Mouse (Mus musculus) C2C12 (cell line): ENCODE data around the gene Ano3. TPM values are rescaled to one million over a fixed set of nuclear protein-coding genes. Genes with fewer than 3 reads are reported as not detected.

Source experiments
- H3K27me3 ChIP-seq: one replicate; pipeline ENCODE4 v1.6.1; 2011; ENCODE audit not compliant: control insufficient read depth, insufficient read depth, insufficient read length
- H3K36me3 ChIP-seq: one replicate; pipeline ENCODE4 v1.6.1; 2011; ENCODE audit not compliant: control insufficient read depth, insufficient read depth
- H3K4me3 ChIP-seq: one replicate; pipeline ENCODE4 v1.5.1; 2011; ENCODE audit warnings: mild to moderate bottlenecking, control low read depth; ENCODE audit not compliant: poor library complexity, insufficient read depth, severe bottlenecking
- H3K79me2 ChIP-seq: one replicate; pipeline ENCODE4 v1.6.1; 2011; ENCODE audit not compliant: control insufficient read depth, insufficient read depth
- H3K79me3 ChIP-seq: one replicate; pipeline ENCODE4 v1.6.1; 2011; ENCODE audit warnings: low read depth, control low read depth
- H3ac ChIP-seq: one replicate; pipeline ENCODE3; 2011; ENCODE audit warnings: low read depth; ENCODE audit not compliant: control insufficient read depth, insufficient read length
- CEBPB ChIP-seq: IDR thresholded peaks from one replicate; pipeline ENCODE4 v1.6.1; 2011; ENCODE audit warnings: low read depth, mild to moderate bottlenecking, control low read depth, moderate library complexity
- CTCF ChIP-seq: IDR thresholded peaks from one replicate; pipeline ENCODE4 v1.5.1; 2011; ENCODE audit not compliant: control insufficient read depth, insufficient read depth, insufficient read length
- FOSL1 ChIP-seq: IDR thresholded peaks from one replicate; pipeline ENCODE4 v1.8.0; 2011; ENCODE audit warnings: mild to moderate bottlenecking, low read length; ENCODE audit not compliant: poor library complexity, insufficient read depth, severe bottlenecking
- MAX ChIP-seq: IDR thresholded peaks from one replicate; pipeline ENCODE4 v1.6.1; 2011; ENCODE audit warnings: mild to moderate bottlenecking, control low read depth
- MYOD1 ChIP-seq: IDR thresholded peaks from one replicate; pipeline ENCODE4 v1.6.1; 2011; ENCODE audit warnings: low read depth; ENCODE audit not compliant: control insufficient read depth, insufficient read length
- MYOG ChIP-seq: IDR thresholded peaks from one replicate; pipeline ENCODE4 v1.6.1; 2011; ENCODE audit not compliant: control insufficient read depth, insufficient read length; ENCODE audit errors: extremely low read depth
- USF1 ChIP-seq: IDR thresholded peaks from one replicate; pipeline ENCODE4 v1.6.1; 2011; ENCODE audit warnings: low read depth, mild to moderate bottlenecking, control low read depth, moderate library complexity
- polyA plus RNA-seq: library from polyadenylated mRNA; unstranded; fragments of >200 nt; fragmentation: generic; extraction: Trizol; gene quantifications from one replicate; pipeline ENCODE4 v1.2.1, GENCODE M21; 2012; ENCODE audit warnings: missing spikeins

The Ano3 gene
- polyA plus RNA-seq, 1 experiment, result 0.04 TPM

GRCm38 (mm10) chr2:110970158-110970557, 19.4 kb upstream of the Ano3 start:
- H3K4me3 ChIP-seq, result no peak overlapping the region
- H3ac ChIP-seq, result no peak overlapping the region
- H3K27me3 ChIP-seq, result no peaks in the 10 kb centered on the region
- H3K36me3 ChIP-seq, result no peaks in the 10 kb centered on the region
- H3K79me2 ChIP-seq, result no peaks in the 10 kb centered on the region
- TF ChIP-seq MAX (no peak), USF1 (no peak)
- no peaks in the 10 kb centered on the region for H3K79me3 ChIP-seq

GRCm38 (mm10) chr2:110965398-110965797, 14.7 kb upstream of the Ano3 start:
- Histone ChIP-seq H3K79me2 (no peaks in the 10 kb centered on the region), H3K4me3 (no peak overlapping the region), H3K79me3 (no peaks in the 10 kb centered on the region), H3K36me3 (no peaks in the 10 kb centered on the region), H3K27me3 (no peaks in the 10 kb centered on the region), H3ac (no peak overlapping the region)
- no peak for TF ChIP-seq MYOG
- TF ChIP-seq MAX, result no peak
- no peak for TF ChIP-seq USF1
- TF ChIP-seq MYOD1, result no peak
- no peak for TF ChIP-seq FOSL1
- TF ChIP-seq CTCF, result no peak
- no peak for TF ChIP-seq CEBPB

GRCm38 (mm10) chr2:110950432-110950803, 305 bp downstream of the Ano3 start:
- Histone ChIP-seq H3K36me3 (no peaks in the 10 kb centered on the region), H3K4me3 (no peak overlapping the region), H3K79me2 (no peaks in the 10 kb centered on the region), H3K27me3 (no peaks in the 10 kb centered on the region), H3ac (no peak overlapping the region), H3K79me3 (no peaks in the 10 kb centered on the region)
- no peak for TF ChIP-seq USF1
- no peak for TF ChIP-seq MAX
- no peak for TF ChIP-seq MYOD1
- TF ChIP-seq MYOG, result no peak
- no peak for TF ChIP-seq CTCF
- TF ChIP-seq CEBPB, result no peak
- no peak for TF ChIP-seq FOSL1

GRCm38 (mm10) chr2:110949679-110950431, 868 bp downstream of the Ano3 start:
- Histone ChIP-seq H3K79me3 (no peaks in the 10 kb centered on the region), H3K4me3 (peak overlapping the region; percentile 2), H3K79me2 (no peaks in the 10 kb centered on the region), H3K27me3 (no peaks in the 10 kb centered on the region), H3K36me3 (no peaks in the 10 kb centered on the region), H3ac (no peak overlapping the region)
- TF ChIP-seq MAX, result no peak
- no peak for TF ChIP-seq USF1
- TF ChIP-seq FOSL1, result no peak

- H3ac ChIP-seq, result no peak overlapping the region
Observed at GRCm38 (mm10) chr2:110945171-110945570, 5.6 kb downstream of the Ano3 start.

GRCm38 (mm10) chr2:110935691-110936090, 15.0 kb downstream of the Ano3 start:
- Histone ChIP-seq H3K27me3 (no peaks in the 10 kb centered on the region), H3ac (no peak overlapping the region), H3K36me3 (no peaks in the 10 kb centered on the region), H3K79me3 (no peaks in the 10 kb centered on the region), H3K79me2 (no peaks in the 10 kb centered on the region), H3K4me3 (no peak overlapping the region)
- TF ChIP-seq MYOD1 (no peak), FOSL1 (no peak), MAX (no peak), CTCF (no peak), MYOG (no peak), CEBPB (no peak), USF1 (no peak)

More at GRCm38 (mm10) chr2:110945171-110945570, 5.6 kb downstream of the Ano3 start:
- no peak overlapping the region for H3K4me3 ChIP-seq
- H3K36me3 ChIP-seq, result no peaks in the 10 kb centered on the region
- H3K79me2 ChIP-seq, result no peaks in the 10 kb centered on the region
- no peak for TF ChIP-seq MYOD1
- TF ChIP-seq MAX, result no peak
- TF ChIP-seq MYOG, result no peak
- TF ChIP-seq USF1, result no peak
- TF ChIP-seq CTCF, result no peak
- no peak for TF ChIP-seq CEBPB
- no peak for TF ChIP-seq FOSL1
- no peaks in the 10 kb centered on the region for H3K79me3 ChIP-seq
- no peaks in the 10 kb centered on the region for H3K27me3 ChIP-seq
